Mouse (Mus musculus): ENCODE data around the gene Adamts16. TPM values are rescaled to one million over a fixed set of nuclear protein-coding genes. Genes with fewer than 3 reads are reported as not detected.

Adamts16 gene
- total RNA-seq, 2 experiments from 2014 or later, result 0.55 to 0.60 TPM

GRCm38 (mm10) chr13:70771100-70771499, 70.5 kb downstream of the Adamts16 start:
- DNase-seq, result no peak
- intact Hi-C loops (cut with DNase I), result no loop called here

DNA sequence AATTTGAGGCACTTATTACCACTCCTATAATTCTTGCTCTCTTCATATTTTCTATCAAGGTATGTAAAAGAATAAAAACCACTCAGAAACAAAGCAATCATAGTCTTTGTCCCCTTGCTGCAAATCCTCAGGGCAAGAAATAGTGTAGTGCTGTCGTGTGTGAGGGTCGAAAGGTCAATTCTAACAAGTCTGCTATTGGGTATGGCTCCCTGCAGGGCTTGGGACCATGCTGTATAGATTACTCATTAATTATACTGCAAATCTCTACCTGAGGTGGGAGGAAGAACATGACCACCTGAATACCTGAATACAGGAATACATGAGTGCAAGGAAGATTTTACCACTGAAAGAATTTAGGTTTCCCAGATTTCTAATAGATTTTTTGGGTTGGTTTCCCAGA, 72.5 kb downstream of the Adamts16 start:
- DNase-seq, result no peak
- intact Hi-C loops (cut with DNase I), result loop anchor here (5.0 kb wide), 1 partner anchor 73 kb away; the partner anchor contains the start of gene Adamts16

DNA sequence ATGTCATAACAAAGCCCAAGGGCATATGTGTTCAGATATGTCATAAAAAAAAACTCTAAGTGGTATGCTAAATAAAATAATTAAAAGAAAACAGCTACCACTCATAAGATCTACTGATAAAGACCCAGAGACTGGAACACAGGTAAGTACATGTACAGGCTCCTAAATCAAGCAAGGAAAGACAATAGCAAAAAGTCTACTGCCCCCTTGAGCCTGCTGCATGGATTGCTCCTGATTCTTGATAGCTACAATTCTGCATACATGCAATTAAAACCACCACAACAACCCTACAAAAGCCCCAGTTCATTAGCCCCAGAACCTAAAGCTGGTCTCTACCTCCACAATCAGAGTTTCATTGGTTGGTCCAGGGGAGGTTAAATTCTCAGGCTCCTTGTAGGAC, 74.1 kb downstream of the Adamts16 start:
- intact Hi-C loops (cut with DNase I), result loop anchor here (1.0 to 5.0 kb wide), 2 partner anchors 75 to 124 kb away; partner anchors contain the start of gene Adamts16
- peak; percentile 28 to 42 for DNase-seq

- intact Hi-C loops (cut with DNase I), result loop anchor here (5.0 kb wide), 1 partner anchor 78 kb away; the partner anchor contains the start of gene Adamts16
- DNase-seq, result no peak
These were observed 76.9 kb downstream of the Adamts16 start for GRCm38 (mm10) chr13:70764682-70765081.

- intact Hi-C loops (cut with DNase I), result no loop called here
- DNase-seq, result no peak
These were observed 79.0 kb downstream of the Adamts16 start for GRCm38 (mm10) chr13:70762586-70762985.

- intact Hi-C loops (cut with DNase I), result no loop called here
- DNase-seq, result no peak
These were observed 80.3 kb downstream of the Adamts16 start for GRCm38 (mm10) chr13:70761312-70761711.

DNA sequence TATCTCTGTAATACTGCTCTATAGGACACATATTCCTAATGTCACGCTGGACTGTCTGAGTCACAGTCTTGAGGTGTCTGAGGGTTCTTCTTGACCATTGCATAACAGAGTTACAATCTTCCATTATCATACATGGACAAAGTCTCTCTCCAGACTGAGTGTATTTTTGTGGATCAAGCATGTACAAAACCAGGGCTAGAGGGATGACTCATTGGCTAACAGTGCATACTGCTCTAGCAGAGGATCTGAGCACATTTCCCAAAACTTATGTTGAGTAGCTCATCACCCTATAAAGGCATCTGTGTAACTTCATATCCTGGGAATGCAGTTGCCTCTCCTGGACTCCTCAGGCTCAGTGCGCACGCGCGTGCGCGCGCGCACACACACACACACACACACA, 81.4 kb downstream of the Adamts16 start:
- intact Hi-C loops (cut with DNase I), result no loop called here

DNA sequence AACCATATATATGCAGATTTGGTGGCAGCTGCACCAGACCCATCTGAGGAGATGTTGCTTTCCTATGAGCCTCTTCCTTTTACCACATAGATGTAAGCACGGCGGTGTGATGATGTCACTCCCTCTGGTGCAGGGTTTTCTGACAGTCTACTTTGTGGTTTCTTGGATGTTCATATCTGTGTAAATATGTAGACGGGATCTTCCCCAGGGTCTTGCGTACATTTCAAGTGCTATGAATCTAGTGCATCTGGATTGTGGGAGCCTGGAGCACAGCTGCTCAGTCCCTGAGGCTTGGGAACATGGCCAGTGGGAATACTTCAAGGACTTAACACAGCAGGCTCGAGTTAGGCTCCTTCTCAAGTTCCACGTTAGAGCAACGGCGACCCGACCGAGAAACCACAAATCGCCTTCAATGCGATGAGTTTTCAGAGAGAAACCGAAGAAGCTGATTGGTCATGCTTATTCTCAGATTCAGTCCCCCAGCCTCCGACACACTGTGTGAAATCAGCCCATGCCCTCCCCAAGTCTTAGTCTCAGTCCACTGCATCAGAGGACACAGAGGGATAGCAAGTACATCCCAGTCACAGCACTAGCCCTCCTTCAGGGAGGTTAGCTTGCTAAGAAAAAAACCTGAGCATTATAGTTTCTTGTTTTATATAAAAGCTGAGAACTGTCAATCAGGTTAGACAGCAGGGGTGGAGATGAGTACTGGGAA, 95.2 kb downstream of the Adamts16 start:
- DNase-seq, result no peak
- intact Hi-C loops (cut with DNase I), result no loop called here

More for the DNA sequence above, 81.4 kb downstream of the Adamts16 start:
- no peak for DNase-seq

- intact Hi-C loops (cut with DNase I), result no loop called here
- DNase-seq, result no peak
These were observed 97.1 kb downstream of the Adamts16 start for GRCm38 (mm10) chr13:70744416-70745038.

GRCm38 (mm10) chr13:70742693-70743092, 98.9 kb downstream of the Adamts16 start:
- intact Hi-C loops (cut with DNase I), result no loop called here
- DNase-seq, result no peak

GRCm38 (mm10) chr13:70740281-70741240, 101.0 kb downstream of the Adamts16 start:
- DNase-seq, result peak in 1 of 2 experiments; percentile 9
- intact Hi-C loops (cut with DNase I), result no loop called here

DNA sequence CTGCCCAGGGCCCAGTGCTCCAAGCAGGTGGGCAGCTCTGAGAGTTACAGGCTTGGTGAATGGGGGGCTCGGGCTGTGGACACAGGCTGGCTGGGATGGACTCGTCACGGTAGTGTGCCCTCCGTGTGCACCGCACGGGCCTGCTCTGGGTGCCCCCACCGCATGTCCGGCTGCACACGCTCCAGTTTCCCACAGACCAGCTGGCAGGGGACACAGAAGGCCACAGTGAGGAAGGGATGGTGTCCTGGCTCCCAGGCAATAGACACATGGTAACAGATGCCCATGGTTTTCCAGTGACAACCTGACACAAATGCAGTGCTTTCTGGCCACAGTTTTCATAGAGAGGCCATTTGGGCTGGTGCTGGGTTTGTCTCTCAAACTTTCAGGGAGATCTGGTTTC, 102.8 kb downstream of the Adamts16 start:
- intact Hi-C loops (cut with DNase I), result no loop called here
- DNase-seq, result no peak

- no peak for DNase-seq
- intact Hi-C loops (cut with DNase I), result no loop called here
These were observed 105.2 kb downstream of the Adamts16 start for GRCm38 (mm10) chr13:70736409-70736808.

DNA sequence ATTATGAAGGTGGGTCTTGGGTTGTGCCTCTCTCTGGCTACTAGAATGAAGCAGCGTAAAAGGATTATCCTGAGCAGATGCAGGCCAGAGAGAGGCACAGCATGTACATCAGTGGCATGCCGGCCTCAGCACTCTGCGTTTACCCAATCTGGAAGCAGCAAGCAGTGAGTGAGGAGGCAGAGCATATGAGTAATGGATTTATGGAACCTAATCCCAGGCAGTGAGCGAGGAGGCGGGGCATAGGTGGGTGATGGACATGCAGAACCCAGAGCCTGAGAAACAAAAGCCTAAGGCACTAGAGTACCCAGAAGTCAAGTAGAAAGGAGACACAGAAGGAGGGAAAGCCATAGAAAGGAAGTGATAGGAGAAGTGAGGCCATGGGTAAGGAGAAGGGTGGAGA, 107.0 kb downstream of the Adamts16 start:
- no peak for DNase-seq
- intact Hi-C loops (cut with DNase I), result no loop called here

DNA sequence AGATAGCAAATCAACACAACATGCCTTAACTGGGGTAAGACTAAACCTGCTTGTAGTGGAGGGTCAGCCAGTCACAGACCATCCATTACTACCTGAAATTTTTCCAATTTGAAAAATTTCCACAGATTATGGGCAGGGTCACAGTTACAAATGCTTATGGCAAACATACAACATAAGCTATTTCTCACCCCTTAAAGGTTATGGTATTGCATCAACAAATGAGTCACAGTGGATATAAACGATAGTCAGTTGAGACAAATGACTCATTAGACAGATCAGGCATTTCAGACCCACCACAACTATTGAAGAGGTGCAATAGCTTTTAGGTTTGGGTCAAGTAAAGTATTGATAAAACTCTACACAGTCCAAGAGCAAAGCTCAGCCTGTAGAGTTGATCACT, 107.7 kb downstream of the Adamts16 start:
- intact Hi-C loops (cut with DNase I), result no loop called here
- no peak for DNase-seq

GRCm38 (mm10) chr13:70733206-70733605, 108.4 kb downstream of the Adamts16 start:
- intact Hi-C loops (cut with DNase I), result no loop called here
- peak; percentile 33 to 52 for DNase-seq

DNA sequence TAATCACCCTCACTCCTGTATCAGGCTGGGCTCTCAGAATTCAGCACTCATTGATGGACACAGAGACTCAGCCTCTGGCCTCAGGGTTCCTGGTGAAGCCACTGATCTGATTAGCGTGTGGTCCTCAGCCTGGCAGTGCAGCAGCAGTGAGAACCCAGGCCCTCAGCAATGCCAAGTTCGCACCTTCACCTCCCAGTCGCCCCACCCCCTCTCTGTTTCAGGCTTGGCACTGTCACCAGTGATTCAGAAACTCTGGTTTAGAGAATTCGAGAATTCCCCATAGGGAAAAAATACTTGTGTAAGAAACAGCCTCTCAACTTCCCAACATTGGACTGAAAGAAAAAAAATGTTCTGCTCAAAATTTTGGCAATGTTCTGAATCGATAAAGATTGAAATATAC, 108.8 kb downstream of the Adamts16 start:
- DNase-seq, result peak in 1 of 2 experiments; percentile 12
- intact Hi-C loops (cut with DNase I), result no loop called here

GRCm38 (mm10) chr13:70731349-70731748, 110.3 kb downstream of the Adamts16 start:
- no peak for DNase-seq
- intact Hi-C loops (cut with DNase I), result no loop called here

DNA sequence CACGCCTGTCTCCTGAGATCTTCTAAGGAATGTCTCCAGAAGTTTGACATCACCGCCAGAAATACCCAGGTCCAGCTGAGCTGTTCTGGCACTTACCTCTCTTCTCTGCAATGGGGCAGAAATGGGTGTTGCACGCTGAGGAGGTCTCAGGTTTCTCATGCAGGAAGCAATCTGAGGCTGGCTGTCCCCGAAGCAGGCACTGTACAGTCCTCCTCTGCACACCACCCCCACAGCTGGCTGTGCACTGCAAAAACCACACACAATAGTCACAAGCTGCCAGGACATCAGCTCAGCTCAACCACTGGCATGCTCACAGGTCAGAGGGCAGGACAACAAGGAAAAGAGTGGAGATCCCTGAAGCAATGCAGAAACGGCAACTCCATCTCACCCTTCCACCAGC, 111.6 kb downstream of the Adamts16 start:
- DNase-seq, result peak in 1 of 2 experiments; percentile 16
- intact Hi-C loops (cut with DNase I), result no loop called here

DNA sequence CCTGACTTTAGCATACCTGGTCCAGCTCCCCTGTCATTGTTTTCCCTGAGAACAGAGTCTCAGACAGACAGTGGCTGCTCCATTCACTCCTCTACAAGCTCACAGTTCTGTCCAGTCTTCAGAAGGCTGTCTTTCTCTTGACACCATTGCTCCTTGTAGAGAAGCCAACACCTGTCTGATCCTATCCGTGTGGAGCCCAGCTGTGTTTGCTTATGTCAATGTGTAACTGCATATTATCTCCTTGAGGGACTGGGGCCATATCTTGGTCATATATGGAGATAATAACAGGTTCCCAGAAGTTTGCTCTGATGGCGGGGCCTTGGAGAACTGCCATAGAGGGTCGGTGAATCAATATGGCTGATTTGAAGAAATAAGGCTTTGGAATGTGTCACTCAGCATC, 115.4 kb downstream of the Adamts16 start:
- intact Hi-C loops (cut with DNase I), result no loop called here

GRCm38 (mm10) chr13:70724635-70725034, 117.0 kb downstream of the Adamts16 start:
- no peak for DNase-seq
- intact Hi-C loops (cut with DNase I), result no loop called here

More for the DNA sequence above, 115.4 kb downstream of the Adamts16 start:
- DNase-seq, result no peak

Measured in heart, postnatal 10 days (tissue).